Mouse (Mus musculus) spleen, postnatal 10 days (tissue): ENCODE measurements around the gene Gpr146.
"Not testable (repeated sequence)": the region's sequence is repeated elsewhere in the genome, so short reads cannot be mapped to it uniquely, and the experiment has no call there.

Source experiments
- DNase-seq, 2 experiments: peaks; one replicate each; pipeline ENCODE4 v3.0.0; 2021 to 2022; ENCODE audit warnings: low spot score in 2 of 2

Gene Gpr146

DNA sequence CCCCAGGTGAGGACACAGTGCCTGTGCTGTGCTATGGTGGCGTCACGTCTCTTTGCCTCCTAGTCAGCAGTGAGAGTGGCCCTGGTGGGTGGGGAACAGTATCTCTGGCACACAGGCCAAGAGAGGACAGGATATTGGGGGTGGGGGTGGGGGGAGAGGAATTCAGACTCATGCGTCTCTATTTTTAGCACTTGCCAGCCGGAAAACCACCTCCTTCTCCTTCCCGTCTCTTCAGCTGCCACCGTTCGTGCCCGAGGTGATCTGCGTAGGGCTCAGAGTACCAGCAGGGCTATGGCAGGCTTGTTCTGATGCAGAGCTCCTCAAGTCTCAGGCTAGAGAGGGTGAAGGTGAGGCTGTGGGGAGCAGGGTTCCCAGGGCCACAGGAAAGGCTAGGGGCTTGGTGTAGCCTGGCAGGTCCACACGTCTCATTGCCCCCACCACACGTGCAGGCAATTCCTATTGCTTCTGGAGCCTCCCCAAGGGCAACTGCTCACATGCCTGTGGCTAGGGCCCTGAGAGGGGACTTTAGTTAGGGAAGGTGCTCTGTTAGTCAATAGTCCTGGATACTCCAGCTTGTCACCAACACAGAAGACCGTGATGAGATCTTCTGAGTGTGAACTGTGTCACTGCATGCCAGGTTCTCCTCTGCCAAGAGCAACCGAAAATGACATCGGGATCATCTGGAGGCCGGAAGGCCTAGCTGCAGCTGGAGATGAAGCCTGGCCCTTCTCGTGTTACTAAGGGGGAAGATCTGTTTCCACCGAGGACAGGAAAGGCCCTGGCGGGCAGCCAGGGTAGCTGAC, at the start of gene Gpr146:
TSS of gene Gpr146 (plus strand) at position 230 of the 803 bp plus-strand sequence.
- DNase-seq = peak; percentile 62 to 75

DNA sequence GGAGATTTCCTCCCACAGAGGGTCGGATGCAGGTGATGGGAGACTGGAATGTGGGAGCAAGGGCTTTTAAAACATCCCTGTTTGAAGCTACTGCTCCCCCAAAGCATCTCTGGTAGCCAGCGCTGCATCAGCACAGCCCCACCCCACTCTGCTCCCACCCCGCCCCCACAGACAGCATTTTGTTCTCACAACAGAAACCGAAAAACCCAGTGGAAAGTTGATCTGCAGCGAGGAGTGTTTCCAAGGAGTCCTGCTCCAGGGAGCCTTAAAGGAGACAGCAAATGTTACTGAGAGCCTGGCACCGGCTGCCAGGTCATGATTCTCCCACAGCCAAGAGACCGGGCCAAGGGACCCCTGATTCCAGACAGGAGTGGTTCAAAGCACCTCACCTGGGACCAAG, 46.7 kb upstream of the Gpr146 start:
- DNase-seq = no peak

DNA sequence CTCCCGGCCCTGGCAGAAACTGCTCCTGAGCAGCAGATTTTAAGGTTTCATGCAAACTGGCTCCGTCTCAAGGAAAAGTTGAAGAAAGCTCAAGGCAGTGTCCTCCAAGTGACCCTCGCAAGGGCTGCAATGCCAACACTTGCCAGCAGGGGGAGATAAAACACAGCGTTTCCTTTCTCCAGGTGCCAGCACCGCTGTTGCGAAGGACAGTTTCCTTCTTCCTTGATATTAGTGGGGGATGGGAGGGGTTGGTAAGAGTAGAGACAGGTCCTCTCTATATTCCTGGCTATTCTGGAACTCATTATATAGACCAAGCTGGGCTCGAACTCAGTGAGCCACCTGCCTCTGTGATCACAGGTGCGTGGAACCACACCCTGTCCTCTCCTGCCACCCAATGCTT, 45.8 kb upstream of the Gpr146 start:
- DNase-seq = peak; percentile 82 to 86

DNA sequence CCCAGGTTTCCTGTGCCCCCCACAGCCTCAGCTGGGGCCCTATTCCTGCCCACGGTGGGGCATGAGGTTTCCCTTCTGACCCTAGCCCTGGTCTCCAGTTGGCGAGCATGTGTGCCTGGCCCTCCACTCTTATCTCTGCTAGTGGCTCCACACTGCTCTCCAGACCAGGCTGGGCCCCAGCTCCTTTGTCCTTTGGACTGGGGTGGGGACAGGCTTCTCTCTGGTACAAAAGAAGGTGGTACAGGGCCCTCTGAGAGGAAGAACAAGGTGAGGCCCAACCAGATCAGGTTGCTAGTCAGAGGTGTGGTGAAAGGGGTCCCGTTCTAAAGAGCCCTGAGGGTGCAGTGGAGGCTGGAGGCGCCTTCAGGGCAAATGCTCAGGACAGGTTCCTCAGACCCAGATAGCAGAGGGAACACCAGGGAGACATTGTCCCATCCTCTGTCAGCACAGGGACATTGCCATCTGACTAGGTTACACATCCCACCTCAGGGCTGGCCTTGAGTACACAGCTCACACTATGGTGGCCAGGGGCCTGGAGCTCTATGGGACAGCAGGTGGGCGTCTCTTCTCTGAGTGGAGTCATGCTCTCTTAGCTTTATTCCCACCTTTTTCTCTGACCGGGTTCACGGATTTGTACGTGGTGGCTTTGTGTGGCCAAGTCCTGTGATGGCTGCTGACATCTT, 44.8 kb upstream of the Gpr146 start:
- DNase-seq = no peak

DNA sequence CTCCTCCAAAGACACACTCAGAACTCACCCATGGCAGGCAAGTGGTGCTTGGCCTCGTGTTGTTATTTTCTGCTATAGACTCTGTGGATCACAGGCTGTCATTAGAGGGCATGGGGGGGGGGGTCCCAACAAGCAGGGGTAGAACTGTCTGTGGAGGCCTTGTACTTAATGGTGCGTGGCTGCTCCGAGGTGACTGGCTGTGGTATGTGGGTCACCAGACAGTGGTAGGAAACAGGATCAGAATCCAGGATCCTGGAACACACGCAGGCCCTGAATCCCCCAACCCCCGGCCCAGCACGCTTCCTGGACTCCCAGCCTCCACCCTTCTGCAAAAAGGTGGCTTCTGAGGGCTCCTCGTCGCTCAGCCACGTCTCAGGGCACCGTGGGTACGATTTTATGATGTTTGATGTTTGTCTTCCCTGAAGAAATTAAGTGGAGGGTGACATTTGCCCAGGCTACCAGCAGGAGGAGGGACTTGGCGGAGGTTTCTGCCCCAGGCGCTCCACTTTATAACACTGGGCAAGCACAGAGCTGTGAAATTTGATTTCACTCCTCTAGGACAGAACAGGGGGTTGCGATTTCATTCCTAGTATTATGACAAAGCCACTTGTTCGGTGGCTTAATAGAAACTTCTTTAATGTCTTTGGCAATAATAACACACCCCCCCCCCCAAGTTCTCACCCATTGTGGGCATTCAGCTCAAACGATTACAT, 44.0 kb upstream of the Gpr146 start:
- no peak for DNase-seq

DNA sequence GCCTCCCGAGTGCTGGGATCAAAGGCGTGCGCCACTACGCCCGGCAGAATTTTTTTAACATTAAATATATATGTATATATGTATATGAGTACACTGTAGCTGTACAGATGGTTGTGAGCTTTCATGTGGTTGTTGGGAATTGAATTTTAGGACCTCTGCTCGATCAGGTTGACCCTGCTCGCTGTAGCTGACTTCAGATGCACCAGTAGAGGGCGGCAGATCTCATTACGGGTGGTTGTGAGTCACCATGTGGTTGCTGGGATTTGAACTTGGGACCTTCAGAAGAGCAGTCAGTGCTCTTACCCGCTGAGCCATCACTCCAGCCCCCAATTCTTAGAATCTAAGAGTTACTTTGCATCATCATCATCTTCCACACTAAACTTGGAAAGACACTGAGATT, 43.1 kb upstream of the Gpr146 start:
- not testable (repeated sequence) for DNase-seq

DNA sequence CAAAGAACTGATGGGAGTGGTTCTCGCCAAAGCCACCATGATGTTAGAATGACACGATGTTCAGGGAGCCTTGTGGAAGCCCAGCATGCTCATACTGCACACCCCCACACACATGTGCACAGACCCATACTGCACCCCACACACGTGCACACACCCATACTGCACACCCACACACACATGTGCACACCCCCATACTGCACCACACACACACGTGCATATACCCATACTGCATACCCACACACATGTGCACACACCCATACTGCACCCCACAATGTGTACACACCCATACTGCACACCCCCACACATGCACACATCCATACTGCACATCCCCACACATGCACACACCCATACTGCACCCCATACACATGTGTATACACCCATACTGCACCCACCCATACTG, 41.9 kb upstream of the Gpr146 start:
- DNase-seq = no peak

DNA sequence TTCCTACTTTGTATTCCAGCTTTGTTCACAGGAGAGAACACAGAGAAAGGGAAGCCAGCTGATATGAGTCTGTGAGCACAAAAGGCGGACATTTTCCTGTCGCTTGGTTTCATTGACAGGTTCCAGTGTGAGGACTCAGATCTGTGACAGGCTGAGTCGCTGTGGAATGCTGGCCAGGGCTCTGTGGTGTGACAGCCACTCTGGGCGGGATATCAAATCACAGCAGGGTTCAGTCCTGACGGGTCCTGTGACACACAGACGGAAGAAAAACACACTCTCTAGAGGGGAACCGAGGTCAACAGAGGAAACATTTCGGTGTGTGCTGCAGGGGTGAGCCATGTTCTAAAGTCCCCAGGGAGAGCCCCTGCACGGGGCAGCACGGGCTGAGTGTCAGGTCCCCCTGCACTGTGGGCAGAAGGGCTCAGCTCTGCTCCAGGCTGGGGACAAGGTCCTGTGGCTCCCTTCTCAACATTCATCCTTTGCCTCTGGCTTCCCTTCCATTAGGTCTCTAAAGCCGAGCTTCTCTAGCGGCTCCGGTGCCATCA, 39.6 kb upstream of the Gpr146 start:
- no peak for DNase-seq

DNA sequence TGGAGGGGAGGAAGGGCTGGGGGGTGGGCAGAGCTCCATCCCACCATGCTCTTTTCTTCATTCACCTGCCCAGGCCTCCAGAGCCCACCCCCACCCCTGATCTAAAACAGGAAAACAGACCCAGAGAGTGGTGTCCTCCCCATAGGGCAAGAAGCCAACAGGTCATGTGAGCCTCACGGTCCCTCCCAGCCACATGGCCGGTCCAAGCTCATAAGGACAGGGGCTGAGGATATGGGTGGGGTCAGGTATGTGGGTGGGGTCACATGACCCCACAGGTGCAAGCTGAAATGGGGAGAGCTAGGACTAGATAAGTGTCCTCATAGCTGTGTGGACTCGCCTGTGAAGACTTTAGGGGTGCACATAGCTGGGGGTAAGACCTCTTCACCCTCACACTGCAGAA, 39.1 kb upstream of the Gpr146 start:
- no peak for DNase-seq

DNA sequence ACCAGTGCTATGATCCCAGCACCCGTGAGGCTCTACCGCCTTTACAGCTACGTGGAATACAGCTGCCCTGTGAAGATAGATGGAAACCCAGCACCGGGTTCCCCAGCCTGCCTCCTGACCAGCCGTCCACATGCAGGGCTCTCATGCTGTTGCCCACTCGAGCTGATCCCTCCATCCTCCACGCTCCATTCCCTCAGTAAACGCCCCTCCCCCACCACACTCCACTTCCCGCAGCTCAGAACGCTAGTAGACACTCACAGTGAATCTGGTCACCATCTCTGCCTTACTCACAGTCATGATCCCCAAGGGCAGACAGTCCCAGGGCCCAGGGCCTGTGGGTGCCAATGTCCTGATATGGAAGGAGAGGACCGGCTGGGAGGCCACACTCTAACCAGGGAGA, 38.6 kb upstream of the Gpr146 start:
- DNase-seq = no peak

DNA sequence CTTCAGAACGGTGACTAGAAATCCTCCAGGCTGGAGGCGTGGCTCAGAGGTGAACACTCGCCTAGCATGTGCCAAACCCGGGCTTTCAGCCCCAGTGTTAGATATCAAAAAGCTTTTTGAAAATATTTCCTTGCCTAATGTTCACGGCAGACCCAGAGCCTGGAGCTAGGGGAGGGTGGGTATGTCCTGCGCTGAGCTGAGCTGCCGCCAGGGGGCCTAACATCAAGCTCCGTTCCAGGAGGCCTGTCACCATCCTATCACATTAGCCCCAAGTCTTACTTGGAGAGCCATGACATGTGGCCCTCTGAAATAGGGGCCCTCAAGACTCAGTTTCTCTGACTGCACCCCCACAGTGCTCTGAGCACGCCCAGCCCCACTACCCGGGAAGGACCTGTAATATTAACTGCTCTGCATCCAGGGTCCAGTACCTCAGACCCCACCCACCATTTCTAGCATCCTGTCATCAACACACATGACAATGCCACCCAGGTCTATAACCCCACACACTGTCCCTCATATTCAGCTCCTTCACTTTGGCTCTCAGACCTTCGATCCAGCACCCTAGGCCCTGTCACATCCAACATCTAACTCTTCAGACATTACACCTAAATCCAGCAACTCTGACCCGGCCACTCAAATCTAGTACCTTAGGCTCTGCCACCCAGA, 33.3 kb upstream of the Gpr146 start:
- DNase-seq = peak; percentile 77 to 90

DNA sequence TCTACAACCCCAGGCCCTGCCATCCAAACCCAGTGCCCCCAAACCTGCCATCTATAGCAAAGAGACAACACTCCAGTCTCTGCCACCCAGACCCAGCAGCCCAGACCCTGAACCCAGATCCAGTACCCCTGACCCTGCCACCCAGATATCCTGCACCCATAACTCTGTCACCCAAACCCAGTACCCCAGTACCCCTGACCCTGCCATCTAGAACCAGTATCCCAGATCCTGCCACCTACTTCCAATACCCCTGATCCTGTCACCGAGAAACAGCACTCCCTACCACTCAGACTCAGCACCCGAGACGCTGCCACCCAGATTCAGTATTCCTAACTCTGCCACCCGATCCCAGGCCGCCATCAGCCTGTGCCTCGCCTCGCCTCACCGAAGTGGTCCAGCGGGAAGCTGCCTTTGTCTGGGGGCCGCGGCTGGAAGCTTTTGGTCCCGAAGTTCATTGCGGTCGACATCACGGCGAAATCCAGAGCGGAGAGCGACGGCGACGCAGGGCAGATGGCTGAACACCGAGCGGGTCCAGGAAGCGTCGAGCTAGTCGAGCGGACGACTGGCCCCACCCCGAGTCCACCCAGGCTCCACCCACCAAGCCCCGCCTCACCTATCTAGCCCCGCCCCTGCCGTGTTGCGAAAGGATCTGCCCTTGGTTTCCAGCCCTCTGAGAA, 32.7 kb upstream of the Gpr146 start:
- peak; percentile 96 to 99 for DNase-seq

DNA sequence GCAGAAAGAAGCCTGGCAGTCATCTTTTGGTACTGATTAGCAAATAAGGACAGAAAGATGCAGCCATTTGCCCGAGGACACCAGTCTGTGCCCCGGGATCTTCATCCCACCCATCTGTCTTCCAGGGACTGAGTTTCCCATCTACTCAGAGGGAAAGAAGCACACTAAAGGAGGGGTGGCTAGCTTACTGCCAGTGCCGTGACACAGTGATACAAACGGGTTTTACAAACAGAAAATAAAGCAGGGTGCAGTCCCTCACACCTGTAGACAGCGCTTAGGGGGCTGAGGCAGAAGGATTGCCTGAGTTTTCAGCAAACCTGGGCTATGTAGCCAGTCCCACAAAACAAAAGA, 32.2 kb upstream of the Gpr146 start:
- no peak for DNase-seq

DNA sequence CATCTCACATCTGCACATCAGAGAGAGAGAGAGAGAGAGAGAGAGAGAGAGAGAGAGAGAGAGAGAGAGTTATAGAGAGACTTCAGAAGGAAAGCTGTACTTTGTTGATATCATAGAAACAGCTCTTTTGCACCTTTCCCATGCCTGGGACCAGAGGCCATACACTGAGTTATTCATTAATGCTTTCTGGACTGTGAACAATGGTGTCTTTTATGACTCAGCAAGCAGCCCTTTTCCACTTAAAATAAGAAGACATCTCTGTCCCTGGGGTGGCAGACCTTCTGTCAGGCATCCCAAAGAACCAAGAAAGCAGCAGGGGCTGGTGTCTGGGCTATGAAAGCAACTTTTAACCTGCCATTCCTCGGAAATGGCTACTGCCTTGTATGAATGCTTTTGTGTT, 30.3 kb upstream of the Gpr146 start:
- no peak for DNase-seq

DNA sequence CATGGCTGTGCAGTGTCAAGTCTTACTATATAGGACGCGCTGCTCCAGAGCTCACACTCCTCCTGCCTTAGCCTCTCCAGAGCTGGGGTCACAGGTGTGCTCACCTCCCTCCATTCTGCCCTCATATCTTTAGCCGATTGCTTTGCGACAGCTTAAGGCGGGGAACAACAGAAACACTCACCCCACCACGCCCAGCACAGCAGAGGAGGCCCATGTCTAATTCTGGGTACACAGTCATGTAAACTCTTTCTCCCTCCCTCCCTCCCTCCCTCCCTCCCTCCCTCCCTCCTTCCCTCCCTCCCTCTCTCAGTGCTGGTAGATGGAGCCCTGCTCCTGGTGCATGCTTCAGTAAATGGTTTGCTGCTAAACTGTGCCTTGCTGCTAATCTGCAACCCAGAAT, 27.8 kb upstream of the Gpr146 start:
- no peak for DNase-seq

DNA sequence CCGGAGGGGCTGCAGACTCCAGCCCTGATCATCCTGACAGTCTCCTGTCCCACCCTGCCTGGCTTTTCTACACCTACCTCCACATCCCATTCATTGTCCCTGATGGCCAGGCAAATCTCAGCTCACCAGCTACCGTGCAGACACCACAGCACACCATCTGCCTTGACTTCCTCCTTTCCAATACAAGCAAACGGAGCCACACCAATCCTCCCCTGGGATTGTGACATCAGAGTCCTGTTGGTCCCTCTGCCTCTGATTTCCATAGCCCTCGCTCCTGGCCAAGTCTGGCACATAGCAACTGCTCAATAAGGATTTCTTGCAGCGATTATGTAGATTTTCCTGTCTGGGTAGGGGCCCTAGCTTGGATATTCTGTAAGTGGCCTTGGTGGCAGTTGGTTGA, 26.4 kb upstream of the Gpr146 start, which contains the start of gene Cox19:
TSS of gene Cox19 (minus strand) at position 285 of the 400 bp plus-strand sequence.
- no peak for DNase-seq

DNA sequence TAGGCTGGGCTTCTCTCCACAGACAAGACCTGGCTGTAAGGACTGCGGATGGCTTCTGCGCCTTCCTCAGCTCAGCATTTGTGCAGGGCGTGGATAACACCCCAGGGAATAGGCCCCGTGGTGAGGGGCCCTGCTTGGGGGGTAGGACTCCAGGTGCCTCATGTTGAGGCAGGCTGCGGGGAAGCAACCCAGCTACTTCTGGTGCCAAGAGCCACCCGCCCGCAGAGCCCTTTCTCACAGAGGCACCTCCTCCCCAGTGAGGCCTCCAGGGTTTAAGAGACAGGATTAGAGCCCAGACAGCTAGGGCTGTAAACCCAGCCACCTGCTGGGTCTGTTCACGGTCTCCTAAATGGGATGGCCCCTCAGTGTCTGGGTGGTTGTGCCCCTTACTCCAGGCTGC, 25.9 kb upstream of the Gpr146 start:
- no peak for DNase-seq

DNA sequence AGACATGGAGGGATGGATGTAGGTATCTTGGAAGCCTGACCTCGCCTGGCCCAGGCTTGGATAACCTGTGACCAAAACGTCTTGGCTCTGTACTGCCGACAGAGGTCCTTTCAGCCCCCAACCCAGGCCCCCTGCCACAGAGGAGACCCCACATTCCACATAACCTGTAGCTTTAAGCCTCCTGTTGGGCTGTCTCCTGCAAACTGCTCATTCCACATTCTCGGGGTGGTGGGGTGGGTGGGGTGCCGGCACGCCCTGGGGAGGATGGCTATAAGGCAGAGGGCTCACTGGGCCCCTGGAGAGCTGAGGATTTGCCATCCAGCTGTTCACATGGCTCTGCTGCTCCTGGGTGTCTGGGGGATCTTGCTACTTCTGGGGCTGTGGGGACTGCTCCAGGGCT, 25.2 kb upstream of the Gpr146 start, which contains the start of gene Cyp2w1:
TSS of gene Cyp2w1 (plus strand) at position 301 of the 400 bp plus-strand sequence.
- DNase-seq = no peak

DNA sequence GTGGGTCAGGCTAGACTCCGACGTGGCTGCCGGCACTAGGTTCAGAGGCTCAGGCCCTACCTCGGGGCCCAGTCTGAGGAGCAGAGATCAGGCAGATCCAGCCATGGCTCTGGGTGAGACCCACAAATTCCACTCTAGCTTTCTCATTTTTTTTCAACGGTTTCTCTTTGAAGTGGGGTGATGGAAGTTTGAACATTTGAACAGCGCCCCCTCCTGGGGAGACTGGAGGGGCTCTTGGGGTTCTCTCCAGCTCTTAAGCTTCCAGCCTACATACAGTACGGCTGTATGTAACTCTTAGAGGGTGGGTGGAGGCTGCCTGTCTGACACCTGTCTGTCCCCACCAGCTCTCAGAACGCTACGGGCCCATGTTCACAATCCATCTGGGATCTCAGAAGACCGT, 24.0 kb upstream of the Gpr146 start:
- DNase-seq = peak in 1 of 2 experiments; percentile 79

DNA sequence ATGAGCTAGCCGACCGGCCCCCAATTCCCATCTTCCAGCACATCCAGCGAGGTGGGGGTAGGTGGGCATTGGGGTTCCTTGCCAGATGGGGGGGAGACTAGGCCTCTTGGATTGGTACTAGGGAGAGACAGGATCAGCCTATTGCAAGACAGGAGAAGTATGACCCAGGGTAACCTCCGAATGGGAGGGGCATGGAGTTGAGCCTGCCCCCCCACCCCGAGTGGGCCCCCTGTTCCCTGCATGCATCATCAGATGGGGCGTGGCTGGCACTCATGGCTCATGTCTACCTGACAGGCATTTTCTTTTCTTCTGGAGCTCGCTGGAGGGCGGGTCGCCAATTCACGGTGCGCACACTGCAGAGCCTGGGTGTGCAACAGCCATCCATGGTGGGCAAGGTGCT, 23.6 kb upstream of the Gpr146 start:
- no peak for DNase-seq

DNA sequence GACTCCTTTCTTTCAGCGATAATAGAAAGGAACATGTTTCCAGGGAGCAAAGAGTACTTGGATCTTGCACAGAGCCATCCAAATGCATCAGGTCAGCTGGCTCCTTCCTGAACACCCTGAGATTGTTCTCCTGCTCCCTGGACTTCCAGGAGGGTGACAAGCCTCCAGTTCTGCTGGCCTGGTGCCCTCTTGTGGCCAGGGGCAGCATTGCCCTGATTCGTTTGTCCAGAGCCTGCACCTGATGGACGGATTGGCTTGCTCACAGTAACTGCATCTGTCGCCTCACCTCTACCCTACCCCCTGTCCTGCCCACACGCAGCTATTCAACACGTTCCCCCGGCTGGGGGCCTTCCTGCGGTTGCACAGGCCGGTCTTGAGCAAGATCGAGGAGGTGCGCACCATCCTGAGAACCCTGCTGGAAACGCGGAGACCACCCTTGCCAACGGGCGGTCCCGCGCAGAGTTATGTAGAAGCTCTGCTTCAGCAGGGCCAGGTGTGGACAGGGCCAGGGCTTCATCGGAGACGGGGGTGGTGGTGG, 22.2 kb upstream of the Gpr146 start:
- peak; percentile 77 to 85 for DNase-seq
